Mouse (Mus musculus) monocyte, adult 2 months (primary cell): ENCODE measurements around the gene Glis3.

Source experiments
- DNase-seq, 2 experiments: peaks; one replicate each; pipeline ENCODE4 v3.0.0; 2022; ENCODE audit warnings: low spot score in 2 of 2, low read depth in 1 of 2

Gene Glis3

DNA sequence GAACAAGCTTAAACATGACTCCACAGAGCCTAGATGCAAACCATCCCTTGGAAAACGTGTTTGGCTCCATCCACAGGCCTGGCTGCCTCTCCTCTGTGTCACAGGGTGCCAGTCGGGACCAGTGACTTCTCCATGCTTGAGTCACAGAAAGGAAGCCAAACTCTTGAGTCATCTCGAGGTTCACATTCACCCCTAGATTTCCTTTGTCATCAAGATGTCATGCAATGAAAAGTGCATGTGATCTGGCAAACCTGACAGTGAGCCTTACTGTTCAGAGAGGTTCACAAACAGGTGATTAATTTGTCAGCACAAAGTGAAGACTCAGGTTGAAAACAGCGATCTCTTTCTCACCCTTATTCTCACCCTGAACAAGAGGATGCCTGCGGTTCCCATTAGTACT, 290.7 kb downstream of the Glis3 start:
- no peak for DNase-seq

DNA sequence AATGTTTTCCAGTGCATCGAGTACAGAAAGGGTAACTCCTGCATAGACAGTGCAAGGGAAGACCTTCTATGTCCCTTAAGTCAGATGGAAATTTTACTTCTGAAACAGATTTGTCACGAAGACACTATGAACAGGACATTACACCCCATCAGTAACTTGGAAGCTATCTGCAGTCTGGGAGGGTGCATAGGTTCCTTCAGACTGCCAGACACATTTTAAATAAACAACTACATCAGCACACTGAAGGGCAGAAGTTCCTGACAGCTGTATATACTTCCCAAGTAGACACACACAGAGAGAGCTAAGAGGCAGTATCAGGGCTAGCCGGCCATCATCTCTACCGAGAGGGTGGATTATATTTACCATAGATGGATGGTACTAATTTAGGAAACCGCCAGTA, 296.5 kb downstream of the Glis3 start:
- DNase-seq = no peak

DNA sequence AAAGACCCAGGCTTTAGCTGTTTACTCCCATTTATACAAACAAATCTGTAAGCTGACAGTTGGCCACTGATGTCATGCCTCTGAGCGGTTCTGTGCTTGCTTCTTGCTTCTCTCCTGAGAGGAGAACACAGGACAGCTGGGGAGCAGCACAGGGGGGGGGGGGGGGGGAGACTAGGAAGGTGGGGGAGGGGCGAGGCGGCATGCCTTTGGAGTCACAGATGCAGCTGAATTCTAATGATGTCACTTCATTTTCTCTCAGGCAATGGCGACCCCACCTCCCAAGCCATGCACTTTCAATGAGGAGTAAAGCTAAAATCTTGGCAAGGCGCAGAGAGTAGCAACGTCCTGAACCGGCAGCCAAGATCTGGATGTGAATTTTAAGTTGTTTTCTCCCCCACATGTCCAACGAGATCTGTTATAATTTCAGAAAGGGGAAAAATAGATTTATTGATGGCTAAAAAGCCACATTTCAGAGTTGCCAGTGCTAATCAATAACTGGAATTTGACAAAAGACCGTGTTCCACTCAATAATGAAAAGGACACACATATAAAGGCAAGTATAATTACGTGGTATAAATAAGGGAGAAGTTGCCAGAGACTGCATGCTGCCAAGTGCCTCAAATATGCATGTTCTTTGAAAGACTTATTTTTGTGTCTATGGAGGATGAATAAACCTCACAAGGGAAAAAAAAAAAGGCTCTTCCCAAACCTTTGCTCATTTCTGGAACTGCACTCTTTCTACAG, 297.5 kb downstream of the Glis3 start:
- DNase-seq = no peak

DNA sequence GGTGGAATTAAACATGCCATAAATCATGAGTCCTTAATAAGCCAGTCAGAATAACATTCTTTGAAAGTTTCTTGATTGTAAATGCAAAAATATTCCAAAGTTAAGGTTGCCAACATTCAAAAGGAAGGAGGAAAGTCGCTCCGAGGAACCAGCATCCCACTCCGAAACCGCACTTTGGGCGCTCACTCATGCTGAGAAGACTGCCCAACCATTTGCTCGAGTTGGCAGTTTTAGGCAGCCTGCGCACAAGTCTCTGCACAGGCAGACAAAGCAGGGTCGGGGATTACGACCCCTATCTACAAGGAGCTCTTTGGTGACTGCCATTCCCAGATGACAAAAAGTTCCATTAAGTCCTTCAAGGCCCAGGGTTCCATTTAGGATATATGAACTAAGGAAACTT, 298.4 kb downstream of the Glis3 start:
- no peak for DNase-seq

DNA sequence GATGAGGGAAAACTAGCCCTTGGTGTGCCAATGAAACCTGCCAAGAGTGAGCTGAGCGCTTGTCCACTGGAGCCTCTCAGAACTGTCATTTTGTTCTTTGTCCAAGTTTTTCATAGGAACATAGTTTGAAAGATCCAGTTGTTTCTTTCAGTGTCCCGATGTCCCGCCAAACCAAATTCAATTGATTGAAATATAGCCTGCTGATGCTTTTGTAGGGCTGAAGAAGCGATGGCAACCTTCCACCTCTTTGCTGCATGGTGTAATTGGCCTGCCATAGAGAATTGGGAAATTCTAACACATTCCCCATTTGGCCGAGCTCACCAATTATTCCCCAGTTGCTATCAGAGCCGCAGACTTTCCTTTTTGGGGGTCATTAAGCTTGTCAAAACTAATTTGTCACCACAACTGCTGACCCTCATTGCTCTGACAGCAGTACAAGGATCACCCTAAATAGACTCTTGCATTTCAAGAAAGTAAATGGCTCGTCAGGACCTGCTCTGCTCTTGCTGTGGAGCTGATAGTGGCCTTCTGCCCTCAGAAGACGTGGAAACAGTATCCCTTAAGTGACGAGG, 299.1 kb downstream of the Glis3 start:
- no peak for DNase-seq

DNA sequence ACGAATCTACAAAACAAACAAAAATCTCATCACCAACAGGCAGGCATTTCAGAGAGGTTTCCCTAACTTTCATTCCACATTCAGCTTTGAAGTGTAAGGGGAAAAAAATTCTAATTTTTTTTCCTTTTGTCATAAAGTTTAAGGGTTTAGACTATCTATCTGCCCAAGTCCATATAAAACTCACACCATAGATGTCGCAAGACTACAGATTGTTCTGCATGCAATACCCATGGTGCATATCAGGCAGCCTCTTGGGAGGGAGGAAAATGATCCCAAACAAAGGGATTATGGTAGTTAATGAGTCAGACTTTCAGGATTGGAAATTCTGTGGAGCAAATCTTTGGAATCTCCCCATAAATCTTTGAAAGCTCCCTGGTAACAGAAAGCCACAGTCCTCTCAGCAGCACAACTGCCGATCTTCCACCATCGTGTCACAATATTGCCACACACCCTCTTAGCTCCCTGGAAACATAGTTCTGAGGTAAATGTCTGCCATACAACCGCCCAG, 302.0 kb downstream of the Glis3 start:
- DNase-seq = no peak

DNA sequence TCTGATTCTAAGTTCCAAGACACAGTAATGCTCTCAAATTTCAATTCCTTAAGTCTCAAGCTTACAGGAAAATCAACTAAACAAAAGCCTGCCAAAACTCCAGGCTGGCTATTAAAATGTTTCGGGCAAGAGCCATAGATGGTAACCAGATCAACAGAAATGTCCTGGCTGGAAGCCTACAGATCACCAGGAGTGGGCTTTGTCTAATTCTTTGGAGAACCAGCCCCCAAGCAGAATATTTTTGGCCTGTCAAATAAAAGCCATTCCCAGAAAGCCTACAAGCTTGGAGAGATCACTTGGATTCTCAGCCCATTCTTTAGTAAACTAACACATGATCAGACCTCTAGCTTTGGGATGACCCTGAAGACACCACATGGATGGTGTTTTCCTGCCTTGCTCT, 303.5 kb downstream of the Glis3 start:
- no peak for DNase-seq

DNA sequence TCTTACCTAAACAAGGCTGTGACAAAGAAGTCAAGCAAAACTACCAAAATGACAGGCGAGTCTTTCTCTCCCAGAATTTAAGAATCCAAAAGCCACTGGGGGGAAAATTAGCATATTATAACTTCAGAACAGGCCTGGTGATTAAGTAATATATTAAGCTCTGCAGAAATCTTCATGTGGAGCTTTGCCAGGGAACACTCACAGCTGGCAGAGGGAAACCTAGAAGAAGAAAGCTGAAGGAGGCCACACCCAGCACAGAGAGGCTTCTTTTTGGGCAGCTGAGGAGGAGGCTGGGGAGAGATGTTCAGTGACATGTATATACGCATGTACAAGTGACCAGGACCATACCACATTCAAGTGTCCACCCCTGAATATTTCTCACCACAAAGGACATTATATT, 304.1 kb downstream of the Glis3 start:
- DNase-seq = no peak

DNA sequence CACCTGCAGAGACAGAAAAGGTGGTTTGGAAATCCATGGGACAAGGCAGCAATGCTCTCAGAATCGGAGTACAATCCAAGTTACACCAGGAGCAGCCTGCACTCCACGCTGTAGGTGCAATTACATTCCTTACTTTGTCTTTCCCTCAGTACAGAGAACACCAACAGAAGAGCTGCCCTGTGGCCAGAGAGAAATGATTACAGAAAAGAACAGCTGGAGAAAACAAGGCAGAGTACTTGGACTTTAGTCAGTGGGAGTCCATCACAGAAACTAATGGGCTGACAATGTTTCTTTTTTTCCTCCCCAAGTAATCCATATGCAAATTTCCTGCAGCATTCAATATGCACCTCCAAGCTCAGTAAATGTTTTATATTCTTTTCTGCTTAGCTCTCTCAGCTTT, 305.4 kb downstream of the Glis3 start:
- no peak for DNase-seq

DNA sequence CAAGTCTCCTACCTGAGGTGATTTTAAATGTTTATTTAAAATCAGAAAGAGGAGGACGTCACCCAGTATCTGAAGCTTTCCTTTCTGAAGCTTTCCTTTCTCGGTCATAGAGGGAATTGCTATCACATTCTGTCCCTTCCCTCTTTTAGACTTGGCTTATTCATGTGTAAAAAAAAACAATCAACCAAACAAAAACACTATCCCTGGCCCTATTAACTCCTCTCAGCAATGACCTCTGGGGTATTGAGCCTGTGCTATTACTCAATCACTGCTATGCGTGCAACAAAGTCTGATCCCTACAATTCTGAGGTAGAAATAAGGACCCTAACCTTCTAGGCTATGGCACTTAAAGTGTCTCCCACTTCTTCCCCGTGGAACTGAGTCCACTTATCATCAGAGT, 311.7 kb downstream of the Glis3 start:
- no peak for DNase-seq

DNA sequence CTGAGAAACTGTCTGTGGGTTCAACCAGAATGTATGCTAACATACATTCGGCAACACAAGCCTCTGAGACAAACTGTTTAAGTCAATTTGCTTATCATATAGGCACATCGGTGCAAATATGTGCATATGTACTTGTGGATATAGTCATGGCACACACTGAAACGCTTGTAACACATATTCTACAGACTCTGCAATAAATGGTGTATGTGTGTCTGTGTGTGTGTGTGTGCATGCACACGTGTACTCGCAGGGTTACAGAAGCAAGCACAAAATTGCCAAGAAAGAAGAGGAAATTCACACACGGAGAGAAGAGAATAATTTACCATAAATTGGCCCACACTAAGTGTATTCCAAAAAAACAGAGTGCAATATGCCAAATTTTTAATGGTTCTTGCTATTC, 312.6 kb downstream of the Glis3 start:
- DNase-seq = no peak

DNA sequence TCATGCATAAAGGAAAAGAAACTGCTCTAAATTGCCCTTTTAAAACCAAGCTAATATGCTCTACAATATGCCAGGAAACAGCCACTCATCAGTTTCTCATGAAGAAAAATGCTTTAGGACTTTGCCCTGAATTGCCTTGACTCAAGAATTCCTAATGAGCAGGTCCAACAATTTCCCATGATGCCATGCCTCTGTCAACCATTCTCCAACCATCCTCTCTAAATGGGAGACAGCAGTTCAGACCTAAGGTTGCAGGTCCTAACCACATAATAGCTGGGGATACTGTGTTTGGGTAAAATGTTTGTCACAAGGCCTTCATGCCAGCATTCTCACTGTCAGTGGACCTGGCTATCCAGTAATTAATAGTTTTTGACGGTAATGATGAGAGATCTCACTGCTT, 313.1 kb downstream of the Glis3 start:
- DNase-seq = no peak

DNA sequence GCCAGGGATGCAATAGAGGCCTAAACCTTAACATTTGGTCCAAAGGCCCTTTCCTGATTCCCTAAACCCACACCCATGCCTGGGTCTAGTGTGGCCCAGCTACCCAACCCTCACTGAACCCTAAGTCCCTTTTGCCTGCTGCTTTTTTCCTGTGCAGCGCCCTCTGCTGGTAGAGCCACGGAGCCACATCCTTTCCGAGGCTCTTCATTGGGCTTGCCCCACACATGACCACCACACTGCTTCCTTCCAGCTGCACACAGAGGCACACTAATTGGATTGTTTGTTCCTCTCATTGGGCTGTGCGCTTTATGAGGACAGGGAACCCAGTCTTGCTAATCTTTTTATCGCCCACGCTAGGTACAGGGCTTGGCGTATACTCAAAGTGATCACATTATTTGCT, 314.0 kb downstream of the Glis3 start:
- DNase-seq = no peak

DNA sequence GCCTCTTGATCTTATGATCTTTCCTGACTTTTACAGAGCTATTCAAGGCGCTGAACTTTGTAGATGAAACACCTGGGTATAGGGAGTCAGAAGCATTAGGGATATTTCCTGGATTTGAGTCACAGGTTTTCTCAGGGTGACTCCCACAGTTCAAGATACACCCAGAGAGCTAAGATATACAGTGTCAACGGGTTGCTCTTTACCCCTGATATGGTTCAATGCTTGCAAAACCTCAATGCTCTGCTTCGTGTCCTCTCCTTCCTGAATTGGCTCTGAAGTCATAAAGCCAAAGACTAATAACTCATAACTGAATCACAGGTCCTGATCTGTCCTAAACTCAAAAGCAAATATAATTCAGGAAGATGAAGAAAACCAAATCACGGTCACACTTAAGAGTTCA, 319.0 kb downstream of the Glis3 start:
- DNase-seq = no peak

DNA sequence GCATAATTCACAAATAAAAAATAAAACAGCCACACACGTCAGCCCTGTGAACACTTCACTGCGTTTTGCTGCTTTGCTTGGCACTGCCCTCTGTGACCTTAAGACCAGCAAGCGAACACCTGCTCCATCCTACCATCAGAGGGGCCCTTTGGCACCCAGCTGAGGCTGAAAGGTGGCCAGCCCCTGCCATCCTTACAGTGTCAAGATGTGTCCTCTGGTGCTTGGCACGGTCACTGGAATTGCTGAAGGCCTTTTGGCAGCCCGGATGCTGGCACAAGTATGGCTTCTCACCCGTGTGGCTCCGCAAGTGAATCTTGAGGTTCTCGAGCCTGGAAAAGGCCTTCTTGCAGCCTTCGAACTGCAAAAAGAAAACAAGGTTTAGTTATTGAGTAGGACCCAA, 322.3 kb downstream of the Glis3 start:
- no peak for DNase-seq

DNA sequence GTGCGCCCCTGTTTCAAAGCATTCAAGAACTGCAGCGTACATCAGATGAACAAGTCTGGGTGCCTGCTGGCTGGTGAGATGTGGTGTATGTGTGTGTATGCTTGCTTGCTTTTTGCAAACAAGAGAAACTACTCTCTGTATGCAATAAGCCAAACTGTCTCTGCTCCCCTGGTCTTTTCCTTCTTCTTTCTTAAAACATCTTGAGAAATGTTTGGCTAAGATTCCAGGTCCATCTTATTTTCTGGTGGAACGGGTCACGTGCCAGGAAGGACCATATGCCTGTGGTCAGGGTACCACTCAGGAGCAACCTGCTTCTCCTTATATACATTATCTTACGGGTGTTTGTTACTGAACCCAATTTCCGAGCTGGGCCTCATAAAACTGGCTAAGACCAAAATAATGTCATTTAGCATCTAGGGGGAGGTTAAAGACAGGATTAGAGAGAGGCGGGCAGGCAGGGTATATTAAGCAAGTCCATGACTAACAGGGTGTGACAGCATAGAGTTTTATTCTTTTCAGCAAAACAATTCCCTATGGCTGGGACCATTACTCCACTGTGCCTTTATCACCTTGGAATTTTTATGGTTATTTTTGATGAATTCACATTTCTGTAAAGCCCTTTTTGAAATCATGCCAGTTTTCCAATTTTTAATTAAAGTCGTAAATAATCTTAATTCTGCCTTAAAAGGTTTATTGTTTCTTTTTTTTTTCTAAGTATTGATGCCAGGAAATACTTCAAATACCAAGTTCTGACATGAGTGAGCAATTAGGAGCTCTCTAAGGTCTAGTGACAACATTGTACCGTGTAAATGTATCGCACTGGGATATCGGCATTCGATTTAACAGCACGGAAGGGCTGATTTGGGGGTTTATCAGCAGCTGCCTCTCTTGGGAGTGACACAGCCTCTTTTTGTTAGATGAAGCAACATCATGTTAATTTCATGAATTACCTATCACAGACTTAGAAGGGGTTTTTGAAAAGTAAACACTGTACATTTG, 328.5 kb downstream of the Glis3 start:
- DNase-seq = no peak

DNA sequence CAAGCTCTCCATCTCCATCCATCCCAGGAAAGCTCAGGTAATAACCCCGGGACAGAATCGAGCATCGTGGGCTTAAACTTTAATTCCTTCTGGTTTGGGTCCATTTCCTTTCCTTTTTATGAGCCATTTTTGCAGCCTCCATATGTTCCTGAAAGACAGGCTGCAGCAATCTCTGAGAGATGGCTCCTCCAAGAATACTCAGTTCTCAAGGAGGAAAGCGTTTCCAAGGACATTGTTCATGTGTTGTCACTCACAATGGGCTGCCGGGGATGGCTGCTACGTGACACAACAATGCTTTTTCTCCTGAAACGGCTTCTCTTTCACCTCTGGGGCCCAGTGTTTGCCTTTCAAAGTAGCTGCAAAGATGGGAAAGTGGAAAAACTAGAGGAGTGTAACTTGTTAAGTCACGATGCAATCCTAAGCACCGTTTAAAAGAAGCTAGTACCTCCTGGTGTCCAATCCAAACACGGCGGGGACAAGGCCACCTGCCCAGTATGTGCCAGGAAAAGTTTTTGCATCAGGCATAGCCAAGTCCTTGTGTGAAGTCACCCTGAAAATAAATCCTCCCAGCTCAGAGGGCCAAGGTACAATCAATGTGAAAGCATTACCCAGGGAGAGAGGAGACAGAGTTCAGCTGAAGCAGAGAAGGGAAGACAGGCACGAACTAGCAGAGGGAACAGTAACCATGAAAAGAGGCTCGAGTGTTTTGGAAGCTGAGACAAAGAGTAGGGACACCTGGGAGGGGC, 332.6 kb downstream of the Glis3 start:
- DNase-seq = no peak

DNA sequence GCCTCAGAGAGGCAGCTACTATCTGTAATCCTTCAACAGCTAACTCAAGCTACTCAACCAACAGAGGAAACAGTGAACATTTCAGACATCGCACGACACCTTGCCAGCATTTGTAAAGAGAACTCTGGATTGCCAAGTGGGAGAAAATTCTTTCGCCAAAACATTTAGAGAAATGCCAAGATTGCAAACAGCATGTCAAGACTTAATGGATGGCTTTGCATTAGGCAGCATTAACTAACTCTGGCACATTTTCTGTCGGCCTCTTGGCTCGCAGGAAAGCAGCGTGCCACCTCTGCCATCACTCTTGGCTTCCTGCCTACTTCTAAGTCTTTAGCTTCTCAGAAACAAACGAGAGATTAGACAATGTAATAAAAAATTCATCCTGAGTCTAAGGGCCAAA, 336.2 kb downstream of the Glis3 start:
- DNase-seq = no peak

DNA sequence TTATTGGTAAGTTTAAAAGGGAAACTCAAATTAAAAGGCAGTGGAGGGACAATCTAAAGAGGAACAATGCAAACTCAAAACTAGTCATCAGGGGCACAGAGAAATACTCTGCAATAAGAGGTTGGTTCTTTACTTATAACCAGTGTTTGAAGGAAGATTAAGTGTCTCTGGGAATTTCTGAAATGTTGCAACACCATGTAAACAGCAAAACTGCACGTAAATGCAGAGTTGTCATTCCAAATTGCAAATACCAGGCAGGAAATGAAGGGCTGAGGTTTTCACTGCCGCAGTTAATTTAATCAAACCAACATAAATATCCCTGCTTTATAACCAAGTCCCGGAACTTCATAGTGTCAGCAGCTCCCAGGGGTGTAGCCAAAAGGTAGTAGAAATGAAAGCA, 342.3 kb downstream of the Glis3 start:
- DNase-seq = no peak

DNA sequence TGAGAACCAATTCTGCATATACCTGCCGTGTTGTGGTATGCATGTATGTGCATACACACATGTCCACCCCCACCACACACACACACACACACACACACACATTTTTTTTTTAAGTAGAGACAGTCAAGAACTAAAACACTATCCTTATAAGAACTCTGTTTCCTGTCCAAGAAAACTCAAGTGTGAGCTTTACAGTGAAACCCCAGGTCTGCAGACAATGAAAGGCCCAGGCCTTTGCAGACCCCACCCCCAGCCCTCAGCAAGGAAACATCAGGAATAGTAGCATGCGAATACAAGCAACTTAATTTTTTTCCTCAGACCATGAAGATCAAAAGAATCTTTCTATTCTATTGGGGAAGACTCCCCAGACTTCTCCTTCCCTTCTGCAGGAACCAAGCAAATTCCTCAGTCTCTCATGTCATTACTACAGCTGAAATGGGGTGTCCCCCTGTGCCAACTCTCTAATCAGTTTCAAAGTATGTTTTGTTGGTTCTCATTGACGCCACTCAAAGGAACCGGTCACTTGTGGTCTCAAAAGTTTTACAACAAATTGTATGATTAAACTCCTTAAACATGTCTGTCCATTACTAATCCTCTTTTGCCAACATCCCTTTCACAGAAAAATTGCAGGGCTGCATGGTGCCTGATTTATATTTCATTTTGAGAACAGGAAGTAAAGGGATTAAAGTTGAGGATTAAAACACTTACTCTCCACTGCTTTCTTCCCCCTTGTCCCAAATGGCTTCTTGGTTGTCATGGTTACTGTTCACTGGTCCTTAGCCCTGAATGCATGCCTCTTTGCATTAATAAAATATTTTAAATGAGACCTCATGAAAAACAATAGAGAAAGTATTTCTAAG, 343.0 kb downstream of the Glis3 start:
- no peak for DNase-seq
